Mouse (Mus musculus) T-helper 2 cell (primary cell): ENCODE data around the gene Tbc1d25.

ENCODE experiments used
- in situ Hi-C: fragments of 300-600 bp; cut with MboI, MseI; formaldehyde crosslinking; loops from one replicate; pipeline ENCODE4 v1.15.1; 2025; ENCODE audit warnings: high pct_unique_total_duplicates

Gene Tbc1d25

GRCm38 (mm10) chrX:8105019-8105418, 71.0 kb downstream of the Tbc1d25 start:
- in situ Hi-C loops, result no loop called here
